Mouse (Mus musculus) intestine, embryonic 14.5 days (tissue): ENCODE measurements around the gene Adcy9. TPM values are rescaled to one million over a fixed set of nuclear protein-coding genes. Genes with fewer than 3 reads are reported as not detected.

ENCODE experiments used
- ATAC-seq: fragments of 200-750 bp; cut with Nextera tagmentation; replicated peaks from 2 replicates; pipeline ENCODE4 v1.8.0; 2017; ENCODE audit warnings: low read depth, moderate number of reproducible peaks, moderate TSS enrichment, moderate library complexity; ENCODE audit not compliant: low FRiP score, low TSS enrichment
- DNase-seq: peaks from one replicate; pipeline ENCODE4 v3.0.0-alpha.2; 2018; ENCODE audit warnings: low spot score
- H3K27ac ChIP-seq: fragments of 300-500 bp; sonication (generic); 2 replicates; pipeline ENCODE4 v1.5.1; 2014; ENCODE audit warnings: low read depth, mild to moderate bottlenecking, control low read depth
- H3K27me3 ChIP-seq: fragments of 300-500 bp; sonication (generic); replicated peaks from 2 replicates; pipeline ENCODE4 v1.6.1; 2014; ENCODE audit warnings: low read length, control low read depth; ENCODE audit not compliant: control insufficient read depth, insufficient read depth
- H3K36me3 ChIP-seq: fragments of 300-500 bp; sonication (generic); 2 replicates; pipeline ENCODE4 v1.6.1; 2014; ENCODE audit warnings: low read length, control low read depth; ENCODE audit not compliant: control insufficient read depth, insufficient read depth
- H3K4me1 ChIP-seq: fragments of 300-500 bp; sonication (generic); replicated peaks from 2 replicates; pipeline ENCODE4 v1.6.1; 2014; ENCODE audit warnings: low read length, control low read depth, mixed read lengths; ENCODE audit not compliant: control insufficient read depth, insufficient read depth
- H3K4me2 ChIP-seq: fragments of 300-500 bp; sonication (generic); 2 replicates; pipeline ENCODE4 v1.6.1; 2014; ENCODE audit warnings: low read length
- H3K4me3 ChIP-seq: fragments of 300-500 bp; sonication (generic); 2 replicates; pipeline ENCODE4 v1.5.1; 2014; ENCODE audit warnings: low read depth, low read length, control low read depth, mixed read lengths
- H3K9ac ChIP-seq: fragments of 300-500 bp; sonication (generic); 2 replicates; pipeline ENCODE4 v1.6.1; 2014; ENCODE audit warnings: mild to moderate bottlenecking, low read length
- H3K9me3 ChIP-seq: fragments of 300-500 bp; sonication (generic); 2 replicates; pipeline ENCODE4 v1.6.1; 2016; ENCODE audit warnings: low read length, control low read depth; ENCODE audit not compliant: control insufficient read depth
- WGBS: fragments of 180-500 bp; shearing (Covaris S2); extraction: QIAGEN DNeasy Blood & Tissue Kit; methylation state at CpG from one replicate; pipeline ENCODE4 v1.1.7; 2014; 5-methylcytosine and 5-hydroxymethylcytosine counted together
- polyA plus RNA-seq: library from polyadenylated mRNA; unstranded; fragments of >200 nt; fragmentation: Nextera tagmentation; extraction: Ambion mirVana; gene quantifications from 2 replicates; pipeline ENCODE4 v1.2.1, GENCODE M21; 2014

Adcy9 gene
- polyA plus RNA-seq, 1 experiment from 2014 or later: 1.6 TPM

DNA sequence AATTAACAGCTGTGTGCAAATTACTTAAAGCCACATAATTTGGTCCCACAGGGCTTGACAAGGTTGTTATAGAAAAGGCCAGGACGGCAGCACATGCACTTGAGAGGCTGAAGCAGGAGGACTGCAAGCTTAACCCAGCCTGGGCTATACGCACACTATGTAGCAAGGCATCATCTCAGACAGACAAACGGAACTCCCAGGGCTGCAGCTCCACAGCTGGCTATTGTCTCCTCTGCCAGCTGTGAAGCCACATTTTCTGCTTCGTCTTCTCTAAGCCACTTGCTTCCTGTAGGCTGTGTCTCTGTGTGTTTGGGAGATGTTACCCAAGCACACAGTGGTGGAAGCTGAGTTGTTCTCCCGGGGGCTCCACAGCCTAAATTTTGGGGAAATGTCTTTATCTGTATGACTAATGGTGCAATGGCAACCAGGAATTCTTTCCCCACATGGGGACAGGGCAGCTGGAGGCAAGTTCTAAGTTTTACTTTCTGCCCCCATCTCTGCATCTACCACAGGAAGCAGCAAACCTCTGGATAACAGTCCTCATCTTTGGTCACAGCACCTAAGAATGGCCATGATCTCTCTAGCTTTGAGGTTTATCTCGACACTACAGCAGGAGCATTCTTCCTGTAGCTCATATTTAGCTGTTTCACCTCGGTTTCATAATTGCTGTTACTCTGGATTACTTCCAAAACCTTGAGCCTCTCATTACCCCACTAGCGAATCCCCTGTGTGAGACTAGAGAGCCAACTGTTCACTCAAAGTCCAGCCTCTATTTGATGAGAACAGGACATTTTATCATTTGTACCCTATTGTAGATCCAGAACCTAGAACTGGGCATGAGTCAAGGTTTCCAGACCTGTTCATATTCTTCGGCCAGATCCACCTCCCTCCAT lies 6.1 kb downstream of the Adcy9 start:
- no peaks in the 10 kb centered on the region for H3K36me3 ChIP-seq
- peaks cover 5% of the 10 kb centered on the region; the same call in 1 of the 2 replicates for H3K27me3 ChIP-seq
- no peak overlapping the region for H3K9ac ChIP-seq
- H3K27ac ChIP-seq: no peak overlapping the region
- no peak overlapping the region for H3K4me3 ChIP-seq
- H3K4me2 ChIP-seq: no peak overlapping the region
- no peak for DNase-seq
- no peaks in the 10 kb centered on the region for H3K9me3 ChIP-seq
- 69% methylated on average over 9 of the region's 9 CpGs for WGBS
- H3K4me1 ChIP-seq: peaks cover 10% of the 10 kb centered on the region; the same call in 1 of the 2 replicates
- no peak for ATAC-seq

DNA sequence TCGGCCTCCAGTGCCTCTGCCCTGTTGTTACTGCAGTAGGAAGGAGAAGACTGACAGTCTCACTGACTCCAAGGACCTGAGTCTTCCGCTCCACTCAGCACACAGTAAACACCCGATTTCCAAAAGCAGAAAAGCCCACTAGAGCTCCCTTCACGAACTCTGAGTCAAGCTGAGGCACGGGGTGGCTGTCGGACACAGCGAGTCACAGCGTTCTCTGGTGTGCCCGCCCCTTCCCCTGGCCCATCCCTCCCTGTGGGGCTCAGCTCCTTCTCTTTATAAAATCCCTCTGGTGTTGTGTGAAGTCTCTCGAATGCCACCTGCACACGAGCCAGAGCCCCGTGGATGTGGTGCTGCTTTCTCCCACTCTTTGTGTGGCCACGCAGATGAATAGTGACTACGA lies 7.0 kb downstream of the Adcy9 start:
- no peak overlapping the region for H3K4me2 ChIP-seq
- WGBS: 55% methylated on average over 14 of the region's 14 CpGs
- H3K4me3 ChIP-seq: no peak overlapping the region
- H3K36me3 ChIP-seq: no peaks in the 10 kb centered on the region
- H3K4me1 ChIP-seq: peaks cover 5% of the 10 kb centered on the region; the same call in 1 of the 2 replicates
- DNase-seq (no peak), ATAC-seq (no peak)
- no peak overlapping the region for H3K9ac ChIP-seq
- no peaks in the 10 kb centered on the region for H3K9me3 ChIP-seq
- peaks cover 2% of the 10 kb centered on the region; the same call in 1 of the 2 replicates for H3K27me3 ChIP-seq
- no peak overlapping the region for H3K27ac ChIP-seq

DNA sequence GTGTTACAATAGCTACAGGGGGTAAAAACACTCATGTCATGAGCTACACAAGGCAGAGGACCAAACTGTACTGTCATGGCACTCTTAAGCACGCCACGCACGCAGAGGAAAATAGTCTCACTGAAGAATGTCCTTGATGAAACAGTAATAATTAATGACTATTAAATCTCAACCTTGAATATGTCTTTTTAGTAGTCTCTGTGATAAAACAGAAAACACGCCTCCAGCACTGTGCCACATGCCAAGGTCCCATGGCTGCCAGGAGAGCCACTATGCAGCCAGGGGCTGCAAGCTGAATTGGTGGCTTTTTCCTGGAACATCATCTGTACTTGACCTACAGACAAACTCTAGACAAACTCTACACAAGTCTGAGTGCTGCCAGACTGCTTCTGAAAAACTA lies 8.0 kb downstream of the Adcy9 start:
- ATAC-seq (no peak), DNase-seq (no peak)
- H3K4me1 ChIP-seq: peaks cover 5% of the 10 kb centered on the region; the same call in 1 of the 2 replicates
- H3K9me3 ChIP-seq: no peaks in the 10 kb centered on the region
- H3K9ac ChIP-seq: no peak overlapping the region
- H3K4me2 ChIP-seq: no peak overlapping the region
- H3K4me3 ChIP-seq: no peak overlapping the region
- H3K27ac ChIP-seq: no peak overlapping the region
- 86% methylated on average over 4 of the region's 4 CpGs for WGBS
- no peaks in the 10 kb centered on the region for H3K36me3 ChIP-seq
- H3K27me3 ChIP-seq: no peaks in the 10 kb centered on the region

- no peak overlapping the region for H3K4me3 ChIP-seq
- H3K9me3 ChIP-seq: no peaks in the 10 kb centered on the region
- no peaks in the 10 kb centered on the region for H3K27me3 ChIP-seq
- WGBS: 68% methylated on average over 2 of the region's 2 CpGs
- no peak overlapping the region for H3K4me2 ChIP-seq
- no peaks in the 10 kb centered on the region for H3K36me3 ChIP-seq
- H3K27ac ChIP-seq: no peak overlapping the region
- ATAC-seq: no peak
- H3K4me1 ChIP-seq: peaks cover 10% of the 10 kb centered on the region; the same call in 1 of the 2 replicates
- DNase-seq: no peak
- no peak overlapping the region for H3K9ac ChIP-seq
These were observed 9.0 kb downstream of the Adcy9 start for GRCm38 (mm10) chr16:4411296-4411695.

GRCm38 (mm10) chr16:4407536-4407935 lies 12.8 kb downstream of the Adcy9 start:
- no peaks in the 10 kb centered on the region for H3K9me3 ChIP-seq
- no peak for DNase-seq
- 66% methylated on average over 2 of the region's 2 CpGs for WGBS
- no peak overlapping the region for H3K4me2 ChIP-seq
- no peak overlapping the region for H3K4me3 ChIP-seq
- H3K36me3 ChIP-seq: no peaks in the 10 kb centered on the region
- H3K27ac ChIP-seq: no peak overlapping the region
- no peaks in the 10 kb centered on the region for H3K27me3 ChIP-seq
- no peak for ATAC-seq
- H3K4me1 ChIP-seq: peaks cover 21% of the 10 kb centered on the region
- H3K9ac ChIP-seq: no peak overlapping the region

DNA sequence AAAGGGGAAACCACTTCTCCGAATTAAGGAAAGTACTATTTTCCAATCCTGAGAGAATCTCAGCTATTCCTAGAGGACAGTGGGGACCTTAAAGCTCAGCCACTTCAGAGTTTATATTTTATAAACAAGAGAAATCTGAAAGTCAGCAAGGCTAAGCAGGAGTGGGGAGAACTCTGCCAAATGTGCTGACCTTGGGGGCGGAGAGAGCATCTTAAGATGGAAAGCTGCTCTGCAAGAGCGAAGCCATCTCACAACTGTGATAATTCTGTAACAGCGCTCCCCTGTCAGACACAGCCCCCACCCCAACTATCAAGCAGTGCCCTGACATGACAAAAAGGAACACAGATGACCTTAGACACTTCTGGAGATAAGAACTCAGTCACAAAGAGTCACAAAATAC lies 13.6 kb downstream of the Adcy9 start:
- Histone ChIP-seq H3K9ac (no peak overlapping the region), H3K4me1 (peaks cover 21% of the 10 kb centered on the region), H3K9me3 (no peaks in the 10 kb centered on the region), H3K4me3 (no peak overlapping the region), H3K27ac (no peak overlapping the region), H3K36me3 (no peaks in the 10 kb centered on the region), H3K4me2 (no peak overlapping the region), H3K27me3 (no peaks in the 10 kb centered on the region)
- DNase-seq: no peak
- ATAC-seq: no peak
- 33% methylated on average over 4 of the region's 4 CpGs for WGBS

DNA sequence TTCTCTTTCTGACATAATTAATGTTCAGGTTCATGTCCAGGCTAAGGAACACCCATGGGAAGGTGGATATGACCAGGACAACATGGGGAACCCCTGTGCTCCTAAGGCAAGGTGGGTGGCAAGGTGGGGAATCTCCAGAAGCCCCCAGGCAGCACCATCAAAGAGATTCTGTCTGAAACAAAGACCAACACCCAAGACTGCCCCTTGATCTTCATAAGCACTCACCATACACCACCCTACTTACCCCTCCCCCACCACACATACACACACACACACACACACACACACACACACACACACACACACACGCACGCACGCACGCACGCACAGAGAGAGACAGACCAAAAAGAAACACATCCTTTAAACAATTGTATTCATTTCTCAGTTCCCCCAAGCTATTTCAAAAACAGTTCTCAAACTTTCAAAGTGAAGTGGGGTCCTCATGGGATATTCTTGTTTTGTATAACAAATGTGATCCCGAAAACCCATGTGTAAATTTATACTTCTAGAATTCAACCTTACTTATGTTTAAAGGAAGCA lies 14.2 kb downstream of the Adcy9 start:
- H3K9ac ChIP-seq: no peak overlapping the region
- no peak overlapping the region for H3K4me3 ChIP-seq
- H3K9me3 ChIP-seq: no peaks in the 10 kb centered on the region
- no peak for DNase-seq
- no peak for ATAC-seq
- 83% methylated on average over 4 of the region's 6 CpGs for WGBS
- no peak overlapping the region for H3K27ac ChIP-seq
- H3K27me3 ChIP-seq: no peaks in the 10 kb centered on the region
- H3K36me3 ChIP-seq: no peaks in the 10 kb centered on the region
- H3K4me2 ChIP-seq: no peak overlapping the region
- peaks cover 21% of the 10 kb centered on the region for H3K4me1 ChIP-seq

DNA sequence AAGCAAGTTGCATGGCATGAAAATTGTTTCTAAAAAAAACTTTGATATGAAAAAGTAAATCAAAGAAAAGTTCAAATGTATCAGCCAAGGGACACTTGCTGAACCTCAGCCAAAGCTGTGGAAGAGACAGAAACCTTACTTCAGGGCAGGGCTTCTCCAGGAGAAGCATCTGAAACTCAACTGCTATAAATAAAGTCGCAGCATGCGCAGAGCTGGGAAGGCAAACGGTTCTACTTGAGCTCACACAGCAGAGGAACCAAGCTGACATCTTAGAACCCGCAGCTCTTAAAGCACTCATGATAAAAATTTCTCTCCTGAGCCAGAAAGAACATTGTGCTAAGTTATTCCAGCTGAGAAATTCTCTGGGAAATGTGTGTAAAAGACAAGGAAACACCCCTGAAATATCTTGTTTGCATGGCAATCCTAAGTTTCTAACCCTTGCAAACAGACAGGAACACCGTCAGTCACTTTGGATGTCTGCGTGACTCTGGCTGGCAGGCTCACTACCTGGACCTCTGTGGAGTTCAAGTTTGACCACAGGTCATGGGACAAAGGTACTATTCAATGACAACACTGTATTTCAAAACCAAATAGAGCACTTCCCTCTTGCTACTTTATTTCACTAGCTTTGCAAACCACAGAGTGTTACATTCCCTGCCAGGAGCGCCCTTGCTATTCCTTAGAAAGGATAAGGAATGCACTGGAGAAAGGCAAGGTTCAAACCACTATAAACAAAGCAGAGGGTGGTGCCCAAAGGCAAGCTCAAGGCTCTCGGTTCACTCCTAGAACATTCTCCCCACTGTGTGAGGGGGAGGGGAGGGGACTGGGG lies 15.2 kb downstream of the Adcy9 start:
- peaks cover 21% of the 10 kb centered on the region for H3K4me1 ChIP-seq
- no peak overlapping the region for H3K9ac ChIP-seq
- H3K4me2 ChIP-seq: no peak overlapping the region
- no peak overlapping the region for H3K27ac ChIP-seq
- ATAC-seq: no peak
- H3K4me3 ChIP-seq: no peak overlapping the region
- H3K36me3 ChIP-seq: no peaks in the 10 kb centered on the region
- H3K27me3 ChIP-seq: no peaks in the 10 kb centered on the region
- no peak for DNase-seq
- H3K9me3 ChIP-seq: no peaks in the 10 kb centered on the region
- WGBS: 44% methylated on average over 8 of the region's 8 CpGs
